Mouse (Mus musculus): ENCODE measurements around the gene Apol11b.
"Not testable (repeated sequence)": the region's sequence is repeated elsewhere in the genome, so short reads cannot be mapped to it uniquely, and the experiment has no call there.

Apol11b gene

DNA sequence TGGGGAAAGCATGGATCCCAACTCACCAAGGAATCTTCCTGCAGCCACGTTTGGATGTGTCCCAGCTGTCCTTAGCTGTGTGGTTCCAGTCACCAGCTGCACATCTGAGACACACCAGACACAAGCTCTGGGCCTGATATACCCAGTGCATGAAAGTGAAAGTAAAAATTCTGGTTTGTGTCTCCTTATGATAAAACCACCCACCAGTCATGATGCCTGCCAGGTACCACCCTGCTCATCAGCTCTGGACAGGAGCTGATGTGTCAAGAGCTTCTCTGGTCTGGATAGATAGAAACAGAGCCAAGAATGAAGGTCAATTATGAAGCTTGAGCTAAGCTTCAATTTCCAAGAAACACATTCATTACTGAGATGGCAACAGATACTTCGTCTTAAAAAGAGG lies at the start of gene Apol11b:
Gene Apol11b, minus strand, starts transcription at position 111 of the 400 bp plus-strand sequence.
- not testable (repeated sequence) for DNase-seq (ENCODE audit: low spot score)

DNA sequence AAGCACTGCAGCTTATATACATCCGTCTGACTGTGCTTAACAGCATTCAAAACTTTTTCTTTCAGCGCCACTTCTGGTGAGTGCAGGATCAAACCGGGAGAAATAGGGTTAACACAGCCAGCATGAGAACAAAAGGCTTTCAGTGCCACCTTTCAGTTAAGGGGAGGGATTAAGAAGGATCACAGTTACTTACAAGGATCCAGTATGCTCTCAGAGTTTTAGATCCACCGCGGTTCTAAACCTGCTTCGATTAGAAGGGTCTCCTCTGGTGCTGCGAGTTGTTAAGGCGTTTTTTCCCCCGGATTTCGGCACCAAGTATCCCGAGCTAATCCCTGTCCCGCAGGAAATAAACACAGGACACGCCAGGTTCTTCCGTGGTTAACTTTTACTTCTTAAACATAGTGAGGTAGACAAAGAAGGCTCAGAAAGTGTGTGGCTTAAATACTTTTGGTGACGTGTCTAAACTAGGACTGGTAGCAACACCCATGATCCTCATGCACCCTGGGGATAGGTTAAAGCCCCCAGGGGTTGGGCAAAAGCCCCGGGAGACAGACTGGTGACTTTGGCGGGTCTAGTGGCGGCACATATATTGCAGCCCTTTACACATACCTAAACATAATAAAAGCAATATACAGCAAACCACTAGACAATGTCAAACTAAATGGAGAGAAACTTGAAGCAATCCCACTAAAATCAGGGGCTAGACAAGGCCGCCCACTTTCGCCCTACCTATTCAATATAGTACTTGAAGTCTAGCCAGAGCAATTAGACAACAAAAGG lies 48.6 kb upstream of the Apol11b start:
- DNase-seq (ENCODE audit: low spot score), result peak; percentile 10

DNA sequence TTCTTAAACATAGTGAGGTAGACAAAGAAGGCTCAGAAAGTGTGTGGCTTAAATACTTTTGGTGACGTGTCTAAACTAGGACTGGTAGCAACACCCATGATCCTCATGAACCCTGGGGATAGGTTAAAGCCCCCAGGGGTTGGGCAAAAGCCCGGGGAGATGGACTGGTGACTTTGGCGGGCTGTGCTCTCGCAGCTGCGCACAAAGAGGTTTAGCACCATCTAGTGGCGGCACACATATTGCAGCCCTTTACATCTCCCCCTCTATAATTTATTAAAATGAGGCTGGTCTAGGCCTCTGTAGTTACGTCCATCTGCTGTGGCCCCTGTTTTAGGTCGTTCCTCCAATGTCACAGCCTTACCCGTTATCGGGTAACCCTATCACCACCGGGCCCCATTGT lies 40.9 kb upstream of the Apol11b start:
- peak; percentile 50 for DNase-seq (ENCODE audit: low spot score)

DNA sequence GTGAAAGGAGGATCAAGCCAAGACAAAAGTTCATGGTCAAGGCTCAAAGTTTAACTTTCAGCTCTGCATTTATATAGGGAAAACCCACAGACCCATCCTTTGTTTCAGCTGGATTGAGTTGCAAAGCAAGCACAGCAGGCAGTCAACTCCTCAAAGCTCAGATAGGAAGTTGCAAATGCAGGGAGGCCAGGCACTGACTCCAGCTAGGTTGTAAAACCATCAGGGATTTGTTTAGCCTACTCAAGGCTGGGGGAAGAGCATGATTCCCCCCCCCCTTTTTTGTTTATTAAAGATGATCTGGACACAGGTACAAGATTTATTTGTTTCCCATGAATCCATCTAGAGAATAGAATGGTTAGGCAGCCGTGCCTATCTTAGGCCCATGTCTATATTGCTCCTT lies 31.0 kb upstream of the Apol11b start:
- not testable (repeated sequence) for DNase-seq (ENCODE audit: low spot score)

DNA sequence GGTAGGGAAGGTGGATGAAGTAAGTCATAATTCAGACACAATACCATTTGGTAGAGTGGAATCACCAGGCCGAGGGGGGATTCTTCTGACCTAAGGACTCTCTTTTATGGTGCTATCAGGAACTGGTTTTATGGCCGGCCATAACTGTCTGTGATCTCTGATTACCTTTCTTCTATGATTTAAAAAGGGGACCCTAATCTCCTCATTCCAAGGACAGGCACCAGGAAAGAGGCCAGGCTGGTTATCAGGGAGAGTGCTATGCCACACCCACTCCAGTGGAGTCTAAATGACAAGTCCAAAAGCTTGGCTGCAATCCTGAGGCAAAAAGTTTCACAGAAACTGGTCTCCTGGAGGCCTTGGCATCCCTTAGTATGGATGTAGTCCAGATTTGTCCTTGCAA lies 18.8 kb upstream of the Apol11b start:
- DNase-seq (ENCODE audit: low spot score), result not testable (repeated sequence)

DNA sequence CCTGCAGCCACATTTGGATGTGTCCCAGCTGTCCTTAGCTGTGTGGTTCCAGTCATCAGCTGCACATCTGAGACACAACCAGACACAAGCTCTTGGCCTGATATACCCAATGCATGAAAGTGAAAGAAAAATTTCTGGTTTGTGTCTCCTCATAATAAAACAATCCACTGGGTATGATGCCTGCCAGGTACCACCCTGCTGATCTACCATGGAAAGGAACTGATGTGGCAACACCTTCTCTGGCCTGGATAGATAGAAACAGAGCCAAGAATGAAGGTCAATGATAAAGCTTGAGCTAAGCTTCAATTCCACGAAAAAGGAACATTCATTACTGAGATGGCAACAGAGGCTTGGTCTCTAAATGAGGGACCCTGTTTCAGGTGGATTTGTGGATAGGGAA lies 16.7 kb upstream of the Apol11b start:
- DNase-seq (ENCODE audit: low spot score), result not testable (repeated sequence)

DNA sequence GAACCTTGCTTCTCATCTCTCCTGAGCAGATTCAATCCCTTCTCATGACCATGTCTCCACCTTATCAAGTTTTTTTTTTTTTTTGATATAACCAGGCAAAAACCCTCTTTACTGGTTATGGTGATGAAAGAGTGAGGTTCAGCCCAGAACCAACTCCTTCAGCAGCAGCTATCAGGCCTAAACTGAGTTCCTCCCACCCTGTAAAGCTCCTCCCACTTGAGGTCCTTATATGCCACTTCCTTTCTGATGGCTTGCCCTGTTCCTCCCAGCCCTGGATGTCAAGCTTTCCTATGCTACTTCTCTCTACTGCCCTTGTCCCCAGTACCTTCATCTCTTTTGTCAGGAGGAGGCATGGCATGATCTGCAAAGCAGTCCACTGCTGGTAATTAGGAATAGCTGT lies 8.1 kb upstream of the Apol11b start:
- DNase-seq (ENCODE audit: low spot score), result not testable (repeated sequence)

DNA sequence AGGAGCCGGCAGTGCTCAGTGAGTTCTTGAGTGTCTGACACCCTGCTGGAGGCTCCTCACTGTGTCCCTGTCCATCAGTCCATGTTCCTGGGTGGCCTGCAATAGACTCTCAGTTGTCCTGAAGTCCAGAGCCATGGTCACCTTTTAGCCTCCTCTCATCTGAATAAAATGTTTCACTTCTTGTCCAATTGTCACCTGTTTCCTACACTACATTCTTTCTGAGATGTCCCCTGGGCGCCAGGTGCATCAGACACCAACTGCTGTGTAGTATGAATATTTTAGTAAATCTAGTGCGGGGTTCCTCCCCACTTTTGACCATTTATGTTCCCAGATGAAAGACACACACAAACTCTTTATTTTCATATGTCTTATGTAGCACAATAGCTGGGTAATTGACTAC lies 13.3 kb downstream of the Apol11b start:
- DNase-seq (ENCODE audit: low spot score), result not testable (repeated sequence)

DNA sequence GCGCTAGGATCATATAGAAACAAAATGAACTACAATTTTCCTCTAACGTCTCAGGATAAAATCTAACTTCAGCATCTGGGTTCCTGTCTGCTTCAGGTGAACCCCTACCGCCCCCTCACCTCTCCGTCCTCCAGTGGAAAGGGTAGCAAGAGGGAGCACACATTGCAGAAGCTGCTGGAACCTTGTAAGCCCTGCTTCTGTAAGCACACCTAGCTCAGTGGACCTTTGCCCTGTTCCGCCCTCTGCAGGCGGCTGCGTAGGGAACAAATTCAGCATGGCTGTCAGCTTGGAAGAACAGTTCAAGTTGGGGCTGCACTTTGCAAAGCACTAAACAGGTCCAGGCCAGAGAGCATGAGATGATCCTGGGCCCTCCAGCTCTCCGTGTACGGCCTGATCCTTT lies 14.4 kb downstream of the Apol11b start:
- not testable (repeated sequence) for DNase-seq (ENCODE audit: low spot score)

DNA sequence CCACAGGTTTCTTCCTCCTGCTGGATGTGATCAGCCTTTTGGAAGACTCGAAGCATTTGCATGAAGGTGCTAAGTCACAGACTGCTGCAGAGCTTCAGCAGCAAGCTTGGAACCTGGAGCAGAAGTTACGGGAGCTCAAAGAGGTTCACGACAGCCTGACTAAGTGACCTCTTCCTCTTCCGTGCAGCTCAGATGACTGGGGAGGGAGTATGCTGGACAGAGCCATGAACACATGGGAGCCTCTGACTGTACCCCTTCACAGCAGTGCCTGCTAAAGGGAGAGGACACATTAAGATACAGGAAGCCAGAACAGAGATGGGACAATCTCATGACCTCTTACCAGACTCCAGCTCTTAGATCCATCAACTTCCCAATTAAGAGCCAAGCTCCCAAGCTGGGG lies 16.6 kb downstream of the Apol11b start:
- DNase-seq (ENCODE audit: low spot score), result not testable (repeated sequence)

DNA sequence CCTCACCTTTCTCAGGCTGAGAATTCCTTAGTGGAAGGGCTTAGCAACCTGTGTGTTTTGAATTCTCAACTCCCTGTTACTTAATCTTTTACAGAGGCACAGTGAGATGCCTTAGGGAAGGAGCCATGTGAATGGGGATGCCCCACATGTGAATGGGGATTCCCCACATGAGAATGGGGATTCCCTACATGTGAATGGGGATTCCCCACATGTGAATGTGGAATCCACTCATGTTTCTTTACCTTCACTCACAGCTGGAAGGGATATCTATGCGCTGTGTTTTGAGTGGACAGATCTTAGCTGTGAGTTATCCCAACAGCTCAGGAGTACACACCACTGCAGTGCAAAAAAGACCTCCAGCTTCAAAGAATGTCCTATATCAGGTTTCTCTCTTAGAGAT lies 18.4 kb downstream of the Apol11b start:
- no peak for DNase-seq (ENCODE audit: low spot score)

DNA sequence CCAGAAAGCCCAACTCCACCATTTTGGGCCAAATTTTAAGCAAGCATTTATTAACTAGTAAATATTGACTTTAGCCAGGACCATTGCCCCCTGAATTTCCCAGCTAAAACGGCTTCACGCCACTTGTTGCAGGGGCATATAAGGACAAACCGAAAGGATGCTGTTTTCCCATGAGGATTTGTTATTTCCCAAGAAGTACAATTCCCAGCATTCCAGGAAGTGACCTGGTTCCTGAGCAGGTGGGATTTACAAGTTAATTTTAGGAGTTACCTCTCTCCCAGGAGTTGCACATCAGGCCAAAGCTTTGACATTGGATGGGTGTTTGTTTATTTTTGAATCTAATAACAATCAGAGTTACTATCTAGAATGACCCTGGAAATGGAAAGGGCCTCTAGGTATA lies 37.0 kb downstream of the Apol11b start:
- DNase-seq (ENCODE audit: low spot score), result no peak

DNA sequence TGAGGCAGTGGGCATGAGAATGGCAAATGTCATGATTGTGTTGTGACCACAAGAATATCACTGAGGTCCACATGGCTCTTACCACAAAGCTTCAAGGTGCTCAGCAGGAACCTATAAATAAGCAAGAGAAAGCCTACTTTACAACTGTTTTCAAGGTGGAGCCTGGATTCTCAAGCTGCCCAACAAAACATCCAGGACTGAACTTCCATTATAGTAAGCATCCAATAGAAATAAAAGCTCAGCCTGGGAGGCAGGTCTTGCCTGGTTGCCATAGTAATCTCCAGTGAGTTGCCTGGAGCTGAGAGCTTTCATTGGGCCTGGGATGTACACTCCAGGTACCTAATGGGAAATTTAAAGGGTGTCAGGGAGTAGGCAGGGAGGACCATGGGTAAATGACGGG lies 44.1 kb downstream of the Apol11b start, which contains the start of gene Gm36245:
Gene Gm36245, plus strand, starts transcription at position 301 of the 400 bp plus-strand sequence.
- no peak for DNase-seq (ENCODE audit: low spot score)

DNA sequence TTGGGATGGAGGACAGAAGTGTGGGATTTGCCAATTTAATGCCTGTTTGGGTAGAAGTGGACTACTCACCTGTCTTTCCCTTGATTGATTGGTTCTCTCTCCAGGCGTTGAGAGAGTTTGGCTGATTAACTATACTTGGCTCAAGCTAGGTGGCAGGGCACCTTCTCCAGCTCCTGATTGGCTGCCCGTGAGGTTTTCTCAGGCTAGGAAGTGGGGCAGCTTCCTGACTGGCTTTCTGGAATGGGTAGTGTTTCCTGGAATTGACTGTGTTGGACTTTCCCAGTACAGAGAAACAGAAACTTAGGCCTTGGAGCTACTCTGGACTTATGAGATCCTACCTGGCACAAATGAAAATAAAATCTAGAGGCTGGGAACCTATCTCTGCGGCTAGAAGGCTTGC lies 44.7 kb downstream of the Apol11b start:
- no peak for DNase-seq (ENCODE audit: low spot score)

DNA sequence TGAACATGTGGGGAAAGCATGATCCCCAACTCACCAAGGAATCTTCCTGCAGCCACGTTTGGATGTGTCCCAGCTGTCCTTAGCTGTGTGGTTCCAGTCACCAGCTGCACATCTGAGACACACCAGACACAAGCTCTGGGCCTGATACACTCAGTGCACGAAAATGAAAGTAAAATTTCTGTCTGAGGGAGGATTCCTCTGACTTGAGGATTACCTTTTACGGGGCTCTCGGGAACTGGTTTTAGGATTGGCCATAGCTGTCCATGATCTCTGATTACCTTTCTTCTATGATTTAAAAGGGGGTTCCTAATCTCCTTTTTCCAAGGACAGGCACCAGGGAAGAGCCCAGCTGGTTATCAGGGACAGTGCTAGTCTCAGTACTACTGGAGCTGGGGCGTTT lies 47.1 kb downstream of the Apol11b start, which contains the start of gene Apol10b:
Gene Apol10b, minus strand, starts transcription at position 165 of the 400 bp plus-strand sequence.
- DNase-seq (ENCODE audit: low spot score), result no peak

DNA sequence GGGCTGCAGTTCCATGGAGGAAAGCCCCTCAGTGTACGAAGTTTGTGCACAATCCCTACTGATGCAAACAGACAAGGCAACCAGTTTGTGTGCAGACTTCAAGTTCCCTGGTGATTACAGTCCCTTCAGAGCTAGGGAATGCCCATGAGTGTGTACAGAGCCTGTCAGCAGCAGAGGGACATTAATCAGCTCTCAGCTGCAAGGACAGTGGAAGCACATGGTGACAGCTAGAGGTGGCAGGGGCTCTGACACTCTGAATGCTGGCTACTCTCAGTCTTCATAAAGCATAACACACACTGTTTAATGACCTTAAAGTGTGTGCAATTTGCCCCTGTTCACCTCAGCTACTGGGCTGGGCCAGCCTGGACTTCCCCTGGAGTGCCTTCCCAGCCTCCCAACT lies 49.5 kb downstream of the Apol11b start:
- no peak for DNase-seq (ENCODE audit: low spot score)

DNA sequence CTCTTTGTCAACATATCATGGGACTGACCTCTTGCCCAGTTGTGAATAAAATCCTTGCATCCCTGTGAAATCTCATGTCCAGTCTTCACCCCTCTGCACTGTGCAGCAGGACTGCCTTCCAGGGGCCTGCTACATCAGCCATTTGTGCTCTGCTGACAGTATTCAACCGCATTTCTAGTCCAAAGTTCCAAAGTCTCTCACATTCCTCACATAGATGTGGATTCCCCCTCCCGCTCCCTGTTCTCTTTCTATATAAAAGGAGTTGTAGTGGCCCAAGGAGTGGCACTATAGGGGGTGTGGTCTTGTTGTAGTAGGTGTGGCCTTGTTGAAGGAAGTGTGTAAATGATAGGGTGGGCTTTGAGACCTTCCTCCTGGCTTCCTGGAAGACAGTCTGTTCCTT lies 52.2 kb downstream of the Apol11b start:
- no peak for DNase-seq (ENCODE audit: low spot score)

DNA sequence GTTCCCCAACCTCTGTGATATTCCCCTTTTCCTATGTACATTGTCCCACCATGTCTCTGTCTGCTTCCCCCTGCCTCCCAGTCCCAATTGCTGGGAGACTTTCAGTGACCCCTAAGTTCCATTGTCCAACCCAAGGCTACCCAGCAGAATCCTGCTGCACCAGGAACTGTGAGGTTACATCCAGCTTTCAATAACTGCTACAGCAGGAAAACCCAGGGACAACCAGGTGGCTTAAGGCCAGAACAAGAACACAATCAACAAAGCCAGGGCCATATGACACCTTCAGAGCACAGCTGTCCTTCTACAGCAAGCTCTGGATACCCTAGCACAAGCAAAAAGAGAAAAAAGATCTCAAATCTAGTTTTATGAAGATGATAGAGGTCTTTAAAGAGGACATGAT lies 54.1 kb downstream of the Apol11b start:
- DNase-seq (ENCODE audit: low spot score), result no peak

DNA sequence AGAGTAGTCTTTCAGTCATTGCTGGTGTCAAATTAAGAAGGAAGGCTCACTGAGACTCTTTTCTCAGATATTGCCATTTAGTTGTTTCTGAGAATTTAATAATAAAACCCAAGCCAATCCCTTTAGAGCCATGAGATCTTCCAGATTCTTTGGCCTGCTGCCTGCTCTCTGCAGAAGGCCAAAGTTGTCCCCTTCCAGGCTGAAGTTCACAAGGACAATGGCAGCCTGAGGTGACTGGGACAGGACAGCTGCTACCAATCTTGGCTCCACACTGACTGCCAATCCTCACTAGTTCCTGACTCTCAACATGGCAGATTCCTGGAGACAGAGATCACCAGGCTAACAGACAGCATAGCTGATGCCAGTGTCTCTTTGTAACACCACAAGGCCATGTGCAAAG lies 56.1 kb downstream of the Apol11b start:
- DNase-seq (ENCODE audit: low spot score), result no peak
